Mouse (Mus musculus): ENCODE results near the gene Pgpep1.

- TF ChIP-seq POLR2A (IDR thresholded peaks at IDR 0.05; ENCODE audit: insufficient read length, low read depth) (no peak), USF1 (IDR thresholded peaks at IDR 0.05; ENCODE audit: low read depth) (no peak)
Measured at GRCm38 (mm10) chr8:70687576-70687975, 27.4 kb upstream of the Pgpep1 start.

Data from myocyte (in vitro differentiated cells).